Mouse (Mus musculus) frontal cortex, adult (tissue): Measurements from ENCODE around the gene Fam98b.

Experiments
- ATAC-seq: cut with Nextera tagmentation; 2 replicates; pipeline ENCODE4 v1.9.2; 2017; ENCODE audit warnings: mild to moderate bottlenecking, moderate library complexity, mixed read lengths; ENCODE audit not compliant: low TSS enrichment

Fam98b gene

DNA sequence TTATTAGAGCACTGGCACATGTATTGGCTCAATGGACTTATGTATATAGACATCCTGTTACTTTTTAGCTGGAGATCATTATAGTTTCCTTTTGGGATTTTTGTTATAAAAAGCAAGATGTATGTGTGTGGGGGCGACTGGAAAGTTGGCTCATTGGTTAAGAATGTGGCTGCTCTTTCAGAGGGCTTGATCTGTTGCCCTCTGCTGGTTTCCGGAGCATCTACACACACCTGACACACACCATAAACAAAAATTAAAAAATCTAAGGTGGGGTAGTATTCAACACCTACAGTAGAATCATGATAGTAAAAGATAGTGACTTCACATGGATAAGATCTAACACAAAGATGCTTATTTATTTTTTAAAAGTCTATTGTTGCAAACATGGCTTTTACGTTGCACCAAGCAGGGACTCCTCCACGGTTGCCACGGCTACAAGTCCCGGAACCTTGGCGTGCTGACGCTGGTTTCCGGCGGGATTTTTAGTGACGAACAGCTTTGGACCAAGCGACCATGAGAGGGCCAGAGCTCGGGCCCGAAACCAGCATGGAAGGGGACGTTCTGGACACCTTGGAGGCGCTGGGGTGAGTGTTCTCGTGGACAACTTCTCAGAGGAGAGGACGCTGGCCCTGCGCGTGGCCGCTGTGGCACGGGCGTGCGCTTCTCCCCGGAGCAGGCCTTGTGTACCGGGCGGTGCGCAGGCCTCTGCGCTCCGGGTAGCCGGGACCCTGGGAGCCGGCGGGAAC lies at the start of gene Fam98b:
Gene Fam98b (plus strand): TSS at position 485 of the 746 bp plus-strand sequence.
- ATAC-seq: peak; percentile 98

DNA sequence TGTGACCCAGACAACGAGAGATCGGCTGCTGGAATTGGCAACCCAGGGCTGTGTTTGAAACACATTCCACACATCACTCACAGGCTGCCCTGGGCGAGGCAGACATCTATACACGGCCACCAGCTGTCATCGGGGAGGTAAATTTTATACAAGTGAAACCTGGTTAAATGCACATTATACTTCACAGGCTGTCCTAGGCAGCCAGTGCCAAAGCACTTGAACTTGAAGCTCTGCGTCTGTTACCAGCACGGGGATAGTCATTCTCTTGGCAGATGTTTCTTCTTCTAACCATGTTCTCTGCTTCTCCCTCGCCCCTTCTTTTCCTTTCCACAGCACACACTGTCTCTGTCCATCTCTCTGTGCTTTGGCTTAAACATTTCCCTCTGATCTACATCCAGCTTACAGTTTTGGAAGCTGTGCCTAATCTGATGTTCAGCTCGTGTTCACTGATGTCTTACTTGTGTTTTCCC lies 48.6 kb upstream of the Fam98b start:
- ATAC-seq: peak; percentile 5; the same call in 1 of the 2 replicates

DNA sequence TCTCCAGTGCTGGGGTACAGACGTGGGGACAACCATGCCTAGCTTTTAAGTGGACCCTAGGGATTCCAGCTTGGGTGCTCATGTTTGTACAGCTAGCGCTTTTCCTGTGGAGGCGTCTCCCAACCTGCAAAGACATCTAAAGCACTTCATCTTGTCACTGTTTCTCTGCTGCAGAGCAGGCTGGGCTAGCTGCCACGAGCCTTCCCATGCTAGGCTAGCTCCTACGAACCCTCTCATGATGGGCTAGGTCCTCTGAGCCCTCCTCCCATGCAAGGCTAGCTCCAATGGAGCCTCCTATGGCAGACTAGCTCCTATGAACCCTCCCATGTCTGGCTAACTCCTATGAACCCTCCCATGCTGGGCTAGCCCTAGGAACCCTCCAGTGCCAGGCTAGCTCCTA lies 46.2 kb upstream of the Fam98b start:
- peak; percentile 90 for ATAC-seq

DNA sequence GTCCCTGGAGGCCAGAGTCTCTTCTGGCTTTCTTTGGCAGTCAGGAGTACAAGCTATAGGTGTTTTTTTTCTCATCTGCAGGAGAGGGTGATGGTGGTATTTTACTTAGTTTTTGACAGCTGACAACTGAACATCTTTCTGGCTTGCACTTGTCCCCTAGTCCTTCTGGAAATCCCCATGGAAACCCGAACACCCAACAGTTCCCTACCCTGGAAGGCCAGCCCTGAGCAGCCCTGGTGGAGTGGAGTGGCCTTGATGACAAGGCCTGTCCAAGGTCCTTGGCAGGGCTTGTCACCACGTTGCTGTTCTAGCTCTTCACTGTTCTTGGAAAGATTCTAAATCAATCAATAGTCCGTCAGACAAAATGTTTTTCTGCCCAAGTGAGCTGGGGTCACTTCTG lies 45.0 kb upstream of the Fam98b start:
- no peak for ATAC-seq

DNA sequence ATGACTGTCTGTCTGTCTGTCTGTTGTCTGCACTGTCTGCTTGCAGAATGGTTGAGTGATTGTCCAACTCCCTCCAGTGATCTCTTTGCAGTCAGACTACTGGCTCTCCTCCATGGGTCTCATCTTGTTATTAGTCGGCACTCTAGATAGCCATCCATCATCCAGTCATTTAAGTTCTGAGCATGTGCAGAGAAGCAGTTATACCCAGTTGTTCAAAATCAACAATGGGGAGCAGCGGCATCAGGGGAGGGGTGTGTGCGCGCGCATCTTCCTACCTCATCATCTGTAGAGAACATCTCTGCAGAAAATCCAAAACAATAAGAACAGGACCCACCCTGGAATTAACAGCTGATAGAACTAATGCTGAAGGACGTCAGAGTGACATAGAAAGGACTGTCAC lies 44.5 kb upstream of the Fam98b start:
- ATAC-seq: no peak

DNA sequence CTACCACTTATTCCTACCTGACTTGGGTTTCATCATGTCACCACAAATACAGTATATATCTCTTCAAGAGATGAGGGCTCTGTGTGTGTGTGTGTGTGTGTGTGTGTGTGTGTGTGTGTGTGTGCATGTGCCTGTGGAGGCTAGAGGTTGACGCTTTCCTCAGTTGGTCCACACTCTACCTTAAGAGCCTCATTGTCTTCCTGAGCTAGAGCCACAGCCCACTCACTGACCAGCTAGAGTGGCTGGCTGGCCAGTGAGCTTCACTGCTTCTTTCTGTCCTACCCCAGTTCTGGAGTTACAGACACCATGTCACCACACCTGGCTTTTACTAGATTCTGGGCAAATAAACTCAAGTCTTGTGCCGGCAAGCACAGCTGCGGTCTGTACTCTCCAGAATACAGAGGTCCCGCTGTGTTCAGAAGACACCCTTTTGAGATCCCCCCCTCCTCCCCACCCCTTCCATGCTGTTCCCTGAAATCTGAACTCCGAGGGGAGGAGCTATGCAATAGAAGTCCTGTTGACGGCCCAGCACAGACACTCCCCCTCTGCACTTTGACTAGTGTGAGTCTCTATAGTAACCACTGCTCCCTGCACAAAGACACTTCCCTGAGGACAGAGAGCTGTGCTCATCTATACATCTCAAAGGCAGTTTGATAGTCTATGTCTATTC lies 39.0 kb upstream of the Fam98b start:
- peak; percentile 70 for ATAC-seq

DNA sequence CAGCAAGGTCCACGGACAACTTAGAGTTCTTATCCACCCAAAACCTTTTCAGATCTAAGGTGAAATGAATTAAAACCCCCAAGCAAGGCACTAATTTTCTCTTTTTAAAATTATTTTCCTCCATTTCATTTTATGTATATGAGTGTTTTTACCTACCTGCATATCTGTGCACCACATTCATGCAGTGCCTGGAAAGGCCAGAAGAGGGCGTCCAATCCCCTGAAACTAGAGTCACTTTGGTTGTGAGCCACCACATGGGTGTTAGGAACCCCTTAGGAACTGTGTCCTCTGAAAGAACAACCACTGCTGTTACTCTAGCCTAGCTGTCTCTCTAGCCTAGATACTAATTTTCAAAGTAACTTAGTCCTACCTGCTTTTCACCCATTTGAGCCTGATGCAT lies 33.4 kb upstream of the Fam98b start:
- no peak for ATAC-seq

DNA sequence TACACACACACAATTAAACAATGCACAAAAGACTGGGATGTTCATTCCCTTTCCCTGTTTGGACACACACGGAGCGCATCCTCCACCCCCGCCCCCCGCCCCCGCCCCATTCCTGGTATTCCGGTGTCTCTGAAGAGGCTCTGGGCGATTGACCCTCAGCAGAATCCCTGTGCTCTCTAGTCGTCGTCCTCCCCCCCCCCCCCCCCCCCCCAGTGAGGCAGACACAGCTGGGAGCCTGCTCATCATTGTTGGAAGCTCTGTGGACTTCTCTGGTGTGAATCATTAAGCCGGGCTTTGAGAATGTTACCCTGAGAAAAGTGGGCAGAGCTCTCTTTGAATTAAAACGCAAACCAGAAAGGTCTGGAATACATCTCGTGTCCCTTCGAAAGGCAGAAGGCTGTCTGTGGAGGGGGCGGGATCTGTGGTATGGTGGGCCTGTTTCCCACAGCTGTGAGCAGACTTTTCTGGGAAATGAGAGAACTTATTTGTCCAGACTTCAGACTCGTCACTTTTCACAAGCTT lies 31.8 kb upstream of the Fam98b start:
- peak; percentile 71 for ATAC-seq

DNA sequence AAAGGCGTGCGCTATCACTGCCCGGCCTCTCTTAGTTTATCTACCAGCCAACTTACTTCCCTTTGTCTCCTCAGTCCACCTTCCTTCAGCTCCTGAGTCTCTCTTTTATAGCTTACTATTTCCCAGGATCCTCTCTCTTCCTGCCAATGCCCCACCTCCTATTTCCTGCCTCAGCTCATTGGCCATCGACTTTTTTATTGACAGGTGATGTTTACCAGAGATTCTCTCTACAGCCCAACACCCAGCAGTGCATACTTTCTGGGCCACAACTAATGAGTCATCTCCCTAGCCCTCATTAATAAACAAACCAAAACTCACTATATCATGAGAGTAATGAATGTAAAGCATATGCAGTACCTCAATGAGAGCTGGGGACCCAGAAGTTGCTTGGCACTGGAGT lies 30.0 kb upstream of the Fam98b start:
- ATAC-seq: no peak

DNA sequence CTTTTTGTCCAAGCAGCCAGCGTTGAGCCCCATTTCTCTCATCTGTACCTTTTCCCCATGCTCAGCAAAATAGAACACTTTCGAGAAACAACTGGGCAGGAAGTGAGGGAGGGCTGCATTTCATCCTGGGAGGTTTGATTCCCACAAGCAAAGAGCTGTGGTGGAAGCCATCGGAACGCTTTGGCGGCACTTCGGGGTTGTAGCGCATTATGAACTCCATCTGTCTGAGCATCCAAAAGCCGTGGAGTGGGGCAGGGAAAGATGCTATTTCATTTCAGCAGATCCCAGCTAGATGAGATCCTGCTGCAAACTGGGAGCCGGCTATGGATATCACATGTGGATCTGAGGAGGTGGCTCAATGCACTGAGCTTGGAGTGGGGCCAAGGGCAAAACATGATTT lies 26.9 kb upstream of the Fam98b start:
- no peak for ATAC-seq

DNA sequence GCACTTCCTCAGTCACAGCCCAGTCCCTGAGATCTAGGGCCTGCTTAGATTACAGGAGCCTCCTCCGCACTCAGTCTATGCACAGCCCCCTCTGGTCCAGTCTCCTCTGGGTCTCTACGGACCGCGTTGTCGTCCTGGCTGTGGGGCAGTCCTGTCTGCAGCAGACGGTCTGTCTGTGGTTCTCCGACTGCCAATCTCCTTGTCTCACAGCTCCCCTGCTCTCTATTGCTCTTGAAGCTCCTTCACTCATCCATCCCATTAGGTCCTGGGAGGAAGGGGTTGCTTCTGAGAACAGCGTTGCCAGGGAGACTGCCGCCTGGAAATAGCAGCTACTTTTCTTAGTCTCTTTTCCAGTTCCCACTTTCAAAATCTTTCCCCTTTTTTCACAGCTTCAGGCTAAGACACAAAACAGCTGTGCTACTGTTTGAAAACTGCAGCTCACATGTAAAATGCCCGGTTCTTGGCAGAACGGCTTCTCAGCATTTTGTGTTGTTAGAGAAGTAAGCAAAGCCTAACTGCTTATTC lies 20.9 kb upstream of the Fam98b start:
- peak; percentile 71 for ATAC-seq

DNA sequence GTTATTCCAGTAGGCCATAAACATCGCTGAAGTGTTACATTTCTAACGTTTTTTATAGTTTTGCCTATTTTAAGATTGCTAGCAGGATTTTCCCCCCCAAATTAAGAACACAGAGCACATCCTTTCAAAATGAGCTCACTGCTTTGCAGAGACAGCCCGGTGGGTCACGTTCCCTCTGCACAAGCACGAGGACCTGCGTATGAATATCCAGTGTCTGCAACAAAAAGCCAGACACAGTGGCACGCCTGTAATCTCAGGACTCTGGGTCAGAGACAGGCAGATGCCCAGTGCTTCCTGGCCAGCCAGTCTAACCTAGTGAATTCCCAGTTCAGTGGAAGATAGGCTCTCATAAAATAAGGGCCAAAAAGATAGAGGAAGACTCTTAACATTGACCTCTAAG lies 19.3 kb upstream of the Fam98b start:
- ATAC-seq: no peak

DNA sequence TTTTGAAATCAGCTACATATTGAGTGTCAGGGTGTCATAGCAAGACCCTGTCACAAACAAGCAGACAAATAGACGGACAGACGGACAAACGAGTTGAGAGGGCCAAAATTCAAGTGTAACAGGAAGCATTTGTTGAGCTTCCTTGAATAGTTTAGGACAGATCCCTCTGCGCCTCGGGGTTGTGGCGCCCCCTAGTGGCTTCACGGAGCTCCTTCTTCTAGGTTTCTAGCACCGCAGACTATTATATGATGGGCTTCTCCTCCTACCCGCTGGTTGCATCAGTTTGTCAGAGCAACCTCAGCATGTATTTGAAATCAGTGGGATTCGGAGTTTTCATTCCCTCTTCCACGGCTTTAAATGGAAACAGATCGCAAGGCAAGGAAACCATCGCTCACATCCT lies 18.3 kb upstream of the Fam98b start:
- peak; percentile 86 for ATAC-seq

DNA sequence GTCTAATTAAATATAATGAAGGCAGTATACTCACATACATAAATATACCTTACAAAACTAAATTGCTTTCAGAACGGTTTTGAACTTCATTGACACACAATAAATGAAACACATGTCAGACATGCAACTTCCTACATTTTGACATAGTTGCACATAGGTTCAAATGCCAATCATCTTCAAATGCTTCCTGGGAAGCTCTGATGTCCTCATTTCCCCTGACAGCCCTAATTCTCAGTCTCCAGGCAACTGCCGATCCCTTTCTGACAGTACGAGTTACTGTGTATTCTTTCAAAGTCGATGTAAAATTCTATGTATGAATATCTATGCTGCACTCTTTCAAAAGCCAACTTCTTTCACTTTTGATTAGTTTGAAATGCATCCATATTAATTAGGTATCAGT lies 7.6 kb upstream of the Fam98b start:
- no peak for ATAC-seq

DNA sequence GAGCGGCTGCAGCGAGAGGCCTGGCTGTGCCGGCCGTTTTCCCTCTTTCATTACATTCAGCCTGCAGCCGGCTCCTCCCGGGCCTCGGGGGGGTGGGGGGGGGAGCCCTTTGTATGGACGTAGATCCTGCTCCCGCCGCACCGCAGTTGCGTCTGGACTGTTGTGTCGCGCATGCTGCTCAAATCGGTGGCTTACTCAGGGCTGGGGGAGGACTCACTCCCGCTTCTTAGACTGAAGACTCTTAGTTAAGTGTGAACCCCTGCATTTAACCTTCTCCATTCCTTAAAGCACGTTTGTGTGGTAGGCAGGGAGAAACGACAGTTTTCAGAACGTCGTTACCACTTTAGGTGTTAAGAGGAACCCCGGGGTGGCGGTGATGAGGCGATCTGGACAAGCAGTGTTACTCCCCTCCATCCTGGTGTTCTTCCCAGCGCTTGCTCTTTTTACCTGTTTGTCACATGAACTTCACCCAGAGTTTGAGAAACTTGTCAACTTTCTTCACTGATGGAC lies 517 bp downstream of the Fam98b start:
- peak; percentile 65 for ATAC-seq

DNA sequence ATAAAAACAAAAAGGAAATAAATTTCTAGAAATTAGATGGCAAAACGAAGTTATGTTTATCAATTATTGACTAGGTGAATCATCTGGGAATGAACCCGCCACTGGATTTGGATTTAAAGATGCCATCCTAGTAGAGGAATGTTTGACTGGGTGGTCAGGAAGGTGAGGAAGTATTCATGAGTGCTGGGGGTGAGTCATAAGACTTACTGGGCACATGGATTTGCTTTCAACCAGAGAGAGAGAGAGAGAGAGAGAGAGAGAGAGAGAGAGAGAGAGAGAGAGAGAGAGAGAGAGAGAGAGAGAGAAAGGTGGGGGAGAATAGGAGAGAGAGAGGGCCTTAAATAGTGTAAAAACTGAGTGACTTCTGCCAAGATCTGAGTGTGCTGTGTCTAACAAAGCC lies 5.9 kb downstream of the Fam98b start:
- no peak for ATAC-seq

DNA sequence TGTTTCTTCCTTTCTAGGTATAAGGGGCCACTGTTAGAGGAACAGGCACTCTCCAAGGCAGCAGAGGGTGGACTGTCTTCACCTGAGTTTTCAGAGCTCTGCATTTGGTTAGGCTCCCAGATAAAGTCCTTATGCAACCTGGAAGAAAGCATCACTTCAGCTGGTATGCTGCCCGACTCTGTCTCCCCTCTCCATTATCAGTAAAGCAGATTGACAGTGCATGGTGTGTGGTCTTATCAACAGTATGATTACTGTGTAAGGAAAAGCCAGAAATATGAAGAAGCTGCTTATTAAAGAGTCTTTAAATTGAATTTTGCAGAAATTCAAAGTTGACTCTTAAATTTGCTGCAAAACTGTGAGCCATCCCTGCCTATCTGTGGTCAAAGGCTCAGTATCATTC lies 8.1 kb downstream of the Fam98b start:
- ATAC-seq: no peak

DNA sequence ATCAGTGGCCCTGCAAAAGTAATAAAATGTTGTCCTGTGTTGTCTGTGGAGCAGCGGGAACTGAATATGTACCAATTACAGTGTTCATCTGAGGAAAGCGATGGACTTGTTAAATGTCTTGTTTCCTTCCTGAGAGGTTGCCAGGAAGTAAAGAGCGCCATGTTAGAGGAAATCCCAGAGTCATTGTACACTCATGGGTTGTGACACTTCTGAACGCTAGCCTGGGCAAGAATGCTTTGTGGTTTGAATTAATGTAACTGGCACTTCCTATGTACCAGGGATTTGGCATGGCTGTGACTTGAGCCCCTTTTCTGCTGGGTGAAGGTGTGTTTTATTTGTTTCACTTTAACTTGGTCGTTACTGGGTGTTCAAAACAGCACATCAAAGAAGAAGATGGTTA lies 12.6 kb downstream of the Fam98b start:
- ATAC-seq: no peak

DNA sequence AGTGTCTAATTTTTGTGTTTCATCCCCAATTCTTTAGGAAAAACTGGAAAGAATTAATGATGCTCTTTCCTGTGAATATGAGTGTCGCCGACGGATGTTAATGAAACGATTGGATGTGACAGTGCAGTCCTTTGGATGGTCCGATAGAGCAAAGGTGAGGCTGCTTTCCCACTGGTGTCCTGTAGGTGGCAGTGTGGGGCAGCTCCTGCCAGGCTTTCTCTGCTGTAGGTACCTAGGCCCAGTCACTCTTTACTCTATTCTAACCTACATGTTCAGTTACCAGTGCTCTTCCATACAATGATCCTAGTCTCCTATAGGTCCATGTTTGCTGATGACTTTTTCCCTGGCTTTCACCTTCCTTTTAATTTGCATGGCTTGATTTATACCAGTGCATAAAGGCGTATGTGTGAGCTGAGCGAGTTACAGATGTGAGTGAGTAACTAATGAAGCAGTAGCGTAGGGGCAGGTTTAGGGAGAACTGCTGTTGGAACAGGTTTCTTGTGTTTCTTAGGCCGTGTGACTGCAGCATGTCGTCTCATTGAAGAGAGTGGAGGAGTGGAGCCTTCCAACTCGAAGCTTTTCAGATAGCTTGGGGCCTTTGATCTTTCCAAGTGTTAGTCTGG lies 14.4 kb downstream of the Fam98b start:
- peak; percentile 87 for ATAC-seq

DNA sequence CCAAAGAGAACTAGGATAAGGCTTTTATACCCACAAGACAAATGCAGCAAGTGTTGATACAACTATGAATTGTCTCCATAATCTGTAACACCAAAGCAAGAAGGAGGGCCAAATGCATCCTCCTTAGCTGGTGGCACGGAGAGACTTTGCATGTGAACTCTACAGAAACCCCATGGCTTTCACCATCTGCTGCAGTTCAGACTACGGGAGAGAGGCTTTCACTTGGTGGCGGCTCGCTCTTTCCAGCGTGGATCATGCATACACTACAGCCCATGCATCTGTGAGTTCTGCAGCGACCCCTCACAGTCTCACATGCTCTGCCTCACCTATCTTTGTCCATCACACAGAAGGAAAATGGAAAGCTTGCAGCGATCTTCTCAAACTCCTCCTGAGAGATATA lies 38.8 kb downstream of the Fam98b start:
- no peak for ATAC-seq

DNA sequence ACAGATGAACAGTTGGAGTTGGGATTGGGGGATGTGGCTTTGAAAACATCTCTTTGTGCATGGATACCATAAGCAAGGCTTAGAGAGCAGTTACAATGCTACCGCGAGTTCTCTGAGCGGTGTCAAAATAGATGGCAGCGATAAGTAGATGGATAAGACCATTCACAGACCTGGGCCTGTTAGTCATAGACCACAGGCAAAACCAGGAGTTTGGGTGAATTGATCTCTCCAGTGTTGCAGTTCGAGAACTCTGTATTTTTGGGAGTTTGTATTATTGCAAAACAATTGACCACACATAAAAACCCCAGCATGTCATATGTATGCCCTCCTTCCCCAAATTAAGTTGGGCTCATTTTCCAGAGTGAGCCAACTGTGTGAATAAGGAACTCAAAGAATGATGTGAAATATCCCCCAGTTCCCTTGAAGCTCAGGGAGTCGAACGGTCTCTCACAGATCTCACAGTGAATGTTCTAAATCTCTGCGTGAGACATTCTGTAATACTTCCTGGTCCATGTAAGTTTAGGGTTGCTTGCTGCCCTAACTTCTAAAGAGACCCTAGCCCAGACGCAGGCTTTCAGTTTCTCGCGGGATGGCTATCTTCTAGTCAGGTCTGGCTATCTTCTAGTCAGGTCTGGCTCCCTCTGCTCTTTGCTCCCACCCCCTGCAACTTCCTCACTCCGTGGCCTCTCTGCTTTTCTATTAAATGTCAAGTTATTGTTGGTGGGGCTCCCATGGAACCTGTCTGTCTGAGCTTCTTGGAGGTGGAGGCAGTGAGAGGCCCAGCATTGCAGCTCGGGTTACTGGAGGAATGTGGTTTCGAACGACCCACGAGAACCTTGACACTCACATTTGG lies 50.3 kb downstream of the Fam98b start:
- ATAC-seq: no peak
